In the genomic region with DNA sequence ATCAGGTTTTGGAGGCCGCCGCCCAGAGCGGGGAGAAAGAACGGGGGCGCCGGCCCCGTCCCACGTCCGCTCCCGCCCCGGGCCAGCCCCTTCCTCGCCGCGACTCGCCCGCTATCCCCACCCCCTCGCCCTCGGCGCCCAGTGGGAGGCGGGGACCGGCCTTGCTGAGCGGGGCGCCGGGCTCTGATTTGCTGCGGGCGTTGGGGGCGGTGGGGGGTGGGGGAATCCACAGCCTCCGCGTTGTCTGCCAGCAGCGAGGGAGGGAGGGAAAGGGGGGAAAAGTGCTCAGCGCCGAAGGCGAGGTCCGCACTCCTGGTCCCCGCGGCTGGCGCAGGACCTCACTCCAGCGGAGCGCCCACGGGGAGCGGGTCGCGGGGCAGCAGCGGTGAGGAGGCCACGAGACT, we compare ENCODE assay signal across 8 mouse cellular contexts. TPM values are rescaled to one million over a fixed set of nuclear protein-coding genes. Genes with fewer than 3 reads are reported as not detected.
DNase-seq lines count a peak whose midpoint lies in the region; ATAC-seq and TF ChIP-seq lines count a peak whose summit lies in the region.

A gene (plus strand): TSS at position 278 of the 404 bp plus-strand sequence.

- peak within 1 kb of the TSS; percentile 71 for H3K9ac ChIP-seq in intestine, postnatal 0 days (ENCODE audit: low read depth, low read length)

- DNase-seq in layer of hippocampus, postnatal 36 days, result peak; percentile 24 to 27
- DNase-seq in layer of hippocampus, adult 11-12 months (ENCODE audit: low spot score), result no peak
- peak; percentile 78 to 85 for DNase-seq in lung, adult 18-20 months
- DNase-seq in ovary, postnatal 36 days (ENCODE audit: low spot score), result peak; percentile 87
- DNase-seq in urinary bladder, postnatal 4 days (ENCODE audit: low spot score in 2 of 2), result peak; percentile 86 to 89

- H3K27ac ChIP-seq in cortical plate, adult 2 months (ENCODE audit: insufficient read depth, low read length), result no peak within 1 kb of the TSS
- H3K27ac ChIP-seq in intestine, postnatal 0 days (ENCODE audit: low read depth, low read length), result peak within 1 kb of the TSS; percentile 77

- ATAC-seq in granulocyte monocyte progenitor cell, adult 5-6 weeks (replicated peaks; ENCODE audit: poor library complexity, severe bottlenecking), result peak; percentile 28
- ATAC-seq in intestine, postnatal 0 days, result peak; percentile 71

- peaks cover 3% of the 10 kb centered on the region; the same call in 1 of the 2 replicates for H3K36me3 ChIP-seq in intestine, postnatal 0 days (ENCODE audit: control insufficient read depth, insufficient read depth)

- peak within 1 kb of the TSS; percentile 90 for H3K4me2 ChIP-seq in intestine, postnatal 0 days (replicated peaks; ENCODE audit: low read depth)

- 0% methylated on average over 42 of the region's 45 CpGs for WGBS in intestine, postnatal 0 days

- peak within 1 kb of the TSS; percentile 25 for H3K4me3 ChIP-seq in cortical plate, adult 2 months (ENCODE audit: insufficient read depth, low read length)
- H3K4me3 ChIP-seq in intestine, postnatal 0 days (ENCODE audit: low read depth, low read length), result peak within 1 kb of the TSS; percentile 61

- no peak for TF ChIP-seq CTCF in cortical plate, adult 2 months (IDR thresholded peaks at IDR 0.05; ENCODE audit: extremely low read depth, insufficient read depth, low read length)
- no peak for TF ChIP-seq CTCF in intestine, postnatal 0 days (IDR thresholded peaks at IDR 0.05; ENCODE audit: low read depth)

- H3K4me1 ChIP-seq in cortical plate, adult 2 months (ENCODE audit: control insufficient read depth, insufficient read depth, low read length), result no peaks in the 10 kb centered on the region
- H3K4me1 ChIP-seq in intestine, postnatal 0 days (replicated peaks; ENCODE audit: control insufficient read depth, insufficient read depth, low read length), result no peaks in the 10 kb centered on the region

- no peak for TF ChIP-seq POLR2A in cortical plate, adult 2 months (IDR thresholded peaks at IDR 0.05; ENCODE audit: extremely low read depth, insufficient read depth, low read length)

- peaks cover 24% of the 10 kb centered on the region for H3K27me3 ChIP-seq in intestine, postnatal 0 days (replicated peaks; ENCODE audit: control insufficient read depth, insufficient read depth, low read length)

- no peaks in the 10 kb centered on the region for H3K9me3 ChIP-seq in intestine, postnatal 0 days (ENCODE audit: control insufficient read depth)

RNA-seq across cellular contexts. Expression of the gene that starts here (rescaled TPM):
- total RNA-seq in layer of hippocampus, postnatal 36 days (2021), result 1 to 10 TPM; 3.6 to 3.9 TPM
- 32.6 and 34.1 TPM in 2 replicates for polyA plus RNA-seq in cortical plate, adult 2 months (2012; rRNA removed)
- not detected in 2 replicates for total RNA-seq in granulocyte monocyte progenitor cell, adult 5-6 weeks (2014; fragmentation: Nextera tagmentation)
- total RNA-seq in granulocyte monocyte progenitor cell, adult 5-6 weeks (2017), result not detected in 2 replicates
- polyA plus RNA-seq in intestine, postnatal 0 days (2015; fragmentation: Nextera tagmentation; extraction: Ambion mirVana), result 39.5 and 40.7 TPM in 2 replicates

Comparison
In these comparisons a context has a peak if more than half of its experiments do, and no peak if none do; other contexts are left out.
1. RNA of the gene that starts here (total RNA-seq): 3.6 to 3.9 TPM in layer of hippocampus, postnatal 36 days; not detected in granulocyte monocyte progenitor cell, adult 5-6 weeks; every median in the first group is over 4 times any median in the second.
2. Peak in ATAC-seq in granulocyte monocyte progenitor cell, adult 5-6 weeks; RNA of the gene not detected or under 1 TPM.